Mouse (Mus musculus) myocyte (in vitro differentiated cells): ENCODE measurements around the gene Ccdc171. TPM values are rescaled to one million over a fixed set of nuclear protein-coding genes. Genes with fewer than 3 reads are reported as not detected.

Experiments used
- H3K27me3 ChIP-seq: one replicate; pipeline ENCODE4 v1.6.1; 2011; ENCODE audit not compliant: control insufficient read depth, insufficient read depth, insufficient read length
- H3K36me3 ChIP-seq: one replicate; pipeline ENCODE4 v1.6.1; 2011; ENCODE audit not compliant: control insufficient read depth, insufficient read depth
- H3K4me2 ChIP-seq: one replicate; pipeline ENCODE4 v1.6.1; 2011; ENCODE audit warnings: low read depth, control low read depth
- H3K4me3 ChIP-seq: one replicate; pipeline ENCODE4 v1.5.1; 2011; ENCODE audit warnings: mild to moderate bottlenecking, control low read depth, moderate library complexity
- H3K79me2 ChIP-seq: one replicate; pipeline ENCODE4 v1.6.1; 2011; ENCODE audit not compliant: control insufficient read depth, insufficient read depth
- H3ac ChIP-seq: one replicate; pipeline ENCODE4 v1.6.1; 2011; ENCODE audit not compliant: control insufficient read depth, insufficient read length
- CEBPB ChIP-seq: IDR thresholded peaks from 2 replicates; pipeline ENCODE4 v1.6.1; 2011; ENCODE audit warnings: mild to moderate bottlenecking, moderate library complexity; ENCODE audit not compliant: poor library complexity, insufficient read depth, severe bottlenecking
- E2F4 ChIP-seq: IDR thresholded peaks from one replicate; pipeline ENCODE4 v1.6.1; 2011; ENCODE audit warnings: mild to moderate bottlenecking, control low read depth, moderate library complexity; ENCODE audit not compliant: insufficient read depth
- MAX ChIP-seq: IDR thresholded peaks from one replicate; pipeline ENCODE4 v1.6.1; 2011; ENCODE audit warnings: low read depth, mild to moderate bottlenecking, control low read depth
- MYOD1 ChIP-seq, 3 experiments: IDR thresholded peaks; one replicate each; pipeline ENCODE4 v1.6.1; 2011; ENCODE audit warnings: control low read depth in 2 of 3, low read depth in 2 of 3, mild to moderate bottlenecking in 2 of 3, moderate library complexity in 1 of 3; ENCODE audit not compliant: insufficient read length in 2 of 3, control insufficient read depth in 1 of 3
- MYOG ChIP-seq, 3 experiments: IDR thresholded peaks; one replicate each; pipeline ENCODE4 v1.6.1; 2011; ENCODE audit warnings: control low read depth in 2 of 3, low read depth in 2 of 3, mild to moderate bottlenecking in 2 of 3; ENCODE audit not compliant: insufficient read length in 2 of 3, control insufficient read depth in 1 of 3, insufficient read depth in 1 of 3
- POLR2A ChIP-seq: IDR thresholded peaks from one replicate; pipeline ENCODE4 v1.6.1; 2011; ENCODE audit warnings: low read depth, mild to moderate bottlenecking, control low read depth, moderate library complexity; ENCODE audit not compliant: insufficient read length
- POLR2AphosphoS2 ChIP-seq: IDR thresholded peaks from one replicate; pipeline ENCODE4 v1.6.1; 2011; ENCODE audit warnings: low read depth, control low read depth; ENCODE audit not compliant: insufficient read length
- REST ChIP-seq: IDR thresholded peaks from one replicate; pipeline ENCODE4 v1.6.1; 2011; ENCODE audit warnings: mild to moderate bottlenecking, control low read depth, moderate library complexity; ENCODE audit not compliant: insufficient read depth, insufficient read length
- SRF ChIP-seq: IDR thresholded peaks from one replicate; pipeline ENCODE4 v1.6.1; 2011; ENCODE audit warnings: low read depth; ENCODE audit not compliant: control insufficient read depth, insufficient read length
- TCF12 ChIP-seq: IDR thresholded peaks from one replicate; pipeline ENCODE4 v1.6.1; 2011; ENCODE audit warnings: mild to moderate bottlenecking, control low read depth; ENCODE audit not compliant: poor library complexity, insufficient read depth, severe bottlenecking
- TCF3 ChIP-seq: IDR thresholded peaks from one replicate; pipeline ENCODE4 v1.6.1; 2011; ENCODE audit warnings: low read depth, control low read depth; ENCODE audit not compliant: insufficient read length
- USF1 ChIP-seq: IDR thresholded peaks from one replicate; pipeline ENCODE4 v1.6.1; 2011; ENCODE audit warnings: low read depth, mild to moderate bottlenecking, control low read depth, moderate library complexity
- polyA plus RNA-seq: library from polyadenylated mRNA; unstranded; fragments of >200 nt; fragmentation: generic; extraction: Trizol; gene quantifications from one replicate; pipeline ENCODE4 v1.2.1, GENCODE M21; 2012; ENCODE audit warnings: missing spikeins

Ccdc171 gene
- polyA plus RNA-seq, 1 experiment: 0.26 TPM

GRCm38 (mm10) chr4:83719816-83720215, 194.5 kb downstream of the Ccdc171 start:
- Histone ChIP-seq H3K79me2 (no peaks in the 10 kb centered on the region), H3K27me3 (no peaks in the 10 kb centered on the region), H3K4me2 (no peak overlapping the region), H3ac (no peak overlapping the region), H3K36me3 (no peaks in the 10 kb centered on the region), H3K4me3 (no peak overlapping the region)
- no peak for TF ChIP-seq TCF3
- no peak for TF ChIP-seq TCF12
- TF ChIP-seq REST: no peak
- TF ChIP-seq POLR2AphosphoS2: no peak

- no peak overlapping the region for H3K4me3 ChIP-seq
- H3K36me3 ChIP-seq: no peaks in the 10 kb centered on the region
- no peak overlapping the region for H3ac ChIP-seq
- H3K4me2 ChIP-seq: no peak overlapping the region
- H3K79me2 ChIP-seq: no peaks in the 10 kb centered on the region
- TF ChIP-seq E2F4: no peak
- no peak for TF ChIP-seq MYOD1 (IDR thresholded peaks at IDR 0.05; ENCODE audit: control insufficient read depth in 1 of 3, insufficient read length in 2 of 3, low read depth in 2 of 3)
- no peak for TF ChIP-seq POLR2AphosphoS2
- no peak for TF ChIP-seq TCF12
- TF ChIP-seq POLR2A: no peak
- no peak for TF ChIP-seq CEBPB
- no peak for TF ChIP-seq MAX
- TF ChIP-seq REST: no peak
- H3K27me3 ChIP-seq: no peaks in the 10 kb centered on the region
Observed at GRCm38 (mm10) chr4:83725136-83725535, 199.8 kb downstream of the Ccdc171 start.

GRCm38 (mm10) chr4:83739137-83739890, 214.0 kb downstream of the Ccdc171 start:
- no peaks in the 10 kb centered on the region for H3K36me3 ChIP-seq
- no peaks in the 10 kb centered on the region for H3K79me2 ChIP-seq
- H3ac ChIP-seq: no peak overlapping the region
- H3K27me3 ChIP-seq: no peaks in the 10 kb centered on the region
- TF ChIP-seq E2F4 (no peak), SRF (no peak), MYOG (IDR thresholded peaks at IDR 0.05; ENCODE audit: control insufficient read depth in 1 of 3, insufficient read depth in 1 of 3, insufficient read length in 2 of 3, low read depth in 2 of 3) (no peak), USF1 (no peak), MYOD1 (IDR thresholded peaks at IDR 0.05; ENCODE audit: control insufficient read depth in 1 of 3, insufficient read length in 2 of 3, low read depth in 2 of 3) (no peak), TCF3 (no peak), REST (no peak), CEBPB (no peak), POLR2A (no peak), POLR2AphosphoS2 (no peak), MAX (no peak), TCF12 (no peak)
- no peak overlapping the region for H3K4me3 ChIP-seq
- no peak overlapping the region for H3K4me2 ChIP-seq

- H3ac ChIP-seq: no peak overlapping the region
- H3K4me3 ChIP-seq: no peak overlapping the region
- no peaks in the 10 kb centered on the region for H3K79me2 ChIP-seq
- no peaks in the 10 kb centered on the region for H3K36me3 ChIP-seq
- TF ChIP-seq REST (no peak), TCF3 (no peak), TCF12 (no peak), POLR2AphosphoS2 (no peak), POLR2A (no peak), MYOD1 (IDR thresholded peaks at IDR 0.05; ENCODE audit: control insufficient read depth in 1 of 3, insufficient read length in 2 of 3, low read depth in 2 of 3) (no peak), USF1 (no peak)
- no peak overlapping the region for H3K4me2 ChIP-seq
- H3K27me3 ChIP-seq: no peaks in the 10 kb centered on the region
Observed at GRCm38 (mm10) chr4:83739891-83740277, 214.5 kb downstream of the Ccdc171 start.

GRCm38 (mm10) chr4:83742806-83743460, 217.6 kb downstream of the Ccdc171 start:
- no peak overlapping the region for H3K4me3 ChIP-seq
- H3ac ChIP-seq: no peak overlapping the region
- H3K79me2 ChIP-seq: no peaks in the 10 kb centered on the region
- no peak overlapping the region for H3K4me2 ChIP-seq
- TF ChIP-seq E2F4 (no peak), POLR2AphosphoS2 (no peak), CEBPB (no peak)
- no peaks in the 10 kb centered on the region for H3K27me3 ChIP-seq
- no peaks in the 10 kb centered on the region for H3K36me3 ChIP-seq
